Mouse (Mus musculus): ENCODE measurements around the gene Sec61g. TPM values are rescaled to one million over a fixed set of nuclear protein-coding genes. Genes with fewer than 3 reads are reported as not detected.

Gene Sec61g
- total RNA-seq, 4 experiments from 2014 or later, result 5.6 to 11.3 (median 8.7) TPM

Other genes with a start within 250 kb of the Sec61g start
- 10 to 100 TPM; 11.8 to 15.0 (median 13.7) TPM for gene Egfr, start 243.7 kb upstream of the Sec61g start, total RNA-seq (2022)